Comparison of ENCODE assay signal across 10 mouse cellular contexts in genomic region chr15:89073993-89074603, GRCm38 (mm10). TPM values are rescaled to one million over a fixed set of nuclear protein-coding genes. Genes with fewer than 3 reads are reported as not detected.
DNase-seq lines count a peak whose midpoint lies in the region; ATAC-seq lines count a peak whose summit lies in the region.
"Had no signal": no experiment of that assay in that cellular context is flagged by ENCODE, and none has a peak within 500 bp of the region (broad histone marks: within the 10 kb centered on the region; RNA-seq: fewer than 3 reads in every experiment).

No protein-coding gene starts in this region.

- WGBS in forebrain, embryonic 10.5 days = 87% methylated on average over 10 of the region's 10 CpGs
- 82% methylated on average over 10 of the region's 10 CpGs for WGBS in forebrain, embryonic 16.5 days
- WGBS in neural tube, embryonic 12.5 days = 90% methylated on average over 10 of the region's 10 CpGs
- 80% methylated on average over 10 of the region's 10 CpGs for WGBS in neural tube, embryonic 15.5 days

- H3K4me1 ChIP-seq in forebrain, embryonic 10.5 days = peaks cover 44% of the 10 kb centered on the region
- H3K4me1 ChIP-seq in forebrain, embryonic 16.5 days (replicated peaks; ENCODE audit: control insufficient read depth, insufficient read depth, low read length) = peaks cover 32% of the 10 kb centered on the region
- H3K4me1 ChIP-seq in neural tube, embryonic 12.5 days = peaks cover 36% of the 10 kb centered on the region
- H3K4me1 ChIP-seq in neural tube, embryonic 15.5 days = peaks cover 43% of the 10 kb centered on the region

- no peak overlapping the region for H3K4me2 ChIP-seq in forebrain, embryonic 16.5 days (ENCODE audit: low read length)
- peak overlapping the region; percentile 88; the same call in 1 of the 2 replicates for H3K4me2 ChIP-seq in neural tube, embryonic 12.5 days (replicated peaks)
- H3K4me2 ChIP-seq in neural tube, embryonic 15.5 days = peak overlapping the region; percentile 65; the same call in 1 of the 2 replicates

- H3K27ac ChIP-seq in forebrain, embryonic 10.5 days = peak overlapping the region; percentile 92
- no peak overlapping the region for H3K27ac ChIP-seq in forebrain, embryonic 16.5 days (ENCODE audit: low read length)
- no peak overlapping the region for H3K27ac ChIP-seq in neural tube, embryonic 12.5 days
- H3K27ac ChIP-seq in neural tube, embryonic 15.5 days (replicated peaks) = peak overlapping the region; percentile 85; the same call in 1 of the 2 replicates

- H3K36me3 ChIP-seq in forebrain, embryonic 10.5 days (replicated peaks) = peaks cover 5% of the 10 kb centered on the region; the same call in 1 of the 2 replicates
- peaks cover 3% of the 10 kb centered on the region; the same call in 1 of the 2 replicates for H3K36me3 ChIP-seq in forebrain, embryonic 16.5 days (ENCODE audit: control insufficient read depth, insufficient read depth)
- no peaks in the 10 kb centered on the region for H3K36me3 ChIP-seq in neural tube, embryonic 12.5 days
- peaks cover 11% of the 10 kb centered on the region for H3K36me3 ChIP-seq in neural tube, embryonic 15.5 days

- DNase-seq in forebrain, embryonic 10.5 days (ENCODE audit: extremely low spot score, low spot score) = no peak
- no peak for DNase-seq in neural tube, embryonic 10.5 days (ENCODE audit: extremely low spot score, low spot score)
- no peak for DNase-seq in cerebellum, postnatal 10 days
- DNase-seq: thymus, postnatal 14 days had no signal

- H3K9me3 ChIP-seq in forebrain, embryonic 10.5 days = no peaks in the 10 kb centered on the region
- H3K9me3 ChIP-seq in forebrain, embryonic 16.5 days (ENCODE audit: control insufficient read depth, low read length) = no peaks in the 10 kb centered on the region
- H3K9me3 ChIP-seq in neural tube, embryonic 12.5 days = no peaks in the 10 kb centered on the region
- H3K9me3 ChIP-seq in neural tube, embryonic 15.5 days (replicated peaks) = no peaks in the 10 kb centered on the region

- no peak overlapping the region for H3K9ac ChIP-seq in forebrain, embryonic 16.5 days (replicated peaks; ENCODE audit: low read depth, low read length)
- 0 out of 2 replicates have a peak overlapping the region, but pooled peaks have one; percentile 97 for H3K9ac ChIP-seq in neural tube, embryonic 12.5 days
- H3K9ac ChIP-seq in neural tube, embryonic 15.5 days (replicated peaks) = peak overlapping the region; percentile 90; the same call in 1 of the 2 replicates

- no peak for ATAC-seq in forebrain, embryonic 16.5 days
- ATAC-seq in neural tube, embryonic 12.5 days (ENCODE audit: low FRiP score, low read depth) = no peak
- peak; percentile 37 to 44 for ATAC-seq in hematopoietic stem cell, adult 5-6 weeks (replicated peaks in 1 of 2; ENCODE audit: insufficient read depth in 1 of 2, low FRiP score in 2 of 2, low TSS enrichment in 1 of 2, low read depth in 1 of 2, poor library complexity in 2 of 2, severe bottlenecking in 2 of 2)
- no peak for ATAC-seq in neural tube, embryonic 15.5 days (ENCODE audit: low FRiP score)
- no peak for ATAC-seq in monocyte, adult 5-6 weeks (replicated peaks; ENCODE audit: insufficient number of reproducible peaks, low FRiP score, low TSS enrichment, poor library complexity, severe bottlenecking)
- ATAC-seq: lung, postnatal 0 days had no signal

- peaks cover 14% of the 10 kb centered on the region for H3K27me3 ChIP-seq in forebrain, embryonic 10.5 days (ENCODE audit: poor library complexity, severe bottlenecking)
- H3K27me3 ChIP-seq in forebrain, embryonic 16.5 days (replicated peaks; ENCODE audit: control insufficient read depth, insufficient read depth, low read length) = no peaks in the 10 kb centered on the region
- H3K27me3 ChIP-seq in neural tube, embryonic 12.5 days (replicated peaks) = peaks cover 15% of the 10 kb centered on the region
- H3K27me3 ChIP-seq in neural tube, embryonic 15.5 days (replicated peaks) = peaks cover 9% of the 10 kb centered on the region; the same call in 1 of the 2 replicates

- peak overlapping the region; percentile 91; the same call in 1 of the 2 replicates for H3K4me3 ChIP-seq in forebrain, embryonic 10.5 days
- no peak overlapping the region for H3K4me3 ChIP-seq in forebrain, embryonic 16.5 days (replicated peaks; ENCODE audit: low read length)
- H3K4me3 ChIP-seq in neural tube, embryonic 12.5 days = no peak overlapping the region
- no peak overlapping the region for H3K4me3 ChIP-seq in neural tube, embryonic 15.5 days (replicated peaks)

RNA-seq across cellular contexts. Expression of gene Trabd, which starts 0.8 kb away (rescaled TPM):
- 53.4 and 55.9 TPM in 2 replicates for polyA plus RNA-seq in forebrain, embryonic 10.5 days (2016; fragmentation: Nextera tagmentation; extraction: Ambion mirVana)
- 36.2 and 39.8 TPM in 2 replicates for polyA plus RNA-seq in forebrain, embryonic 16.5 days (2015; fragmentation: Nextera tagmentation; extraction: Ambion mirVana)
- 49.6 and 51.2 TPM in 2 replicates for polyA plus RNA-seq in neural tube, embryonic 12.5 days (2016; fragmentation: Nextera tagmentation; extraction: Ambion mirVana)
- total RNA-seq in hematopoietic stem cell, adult 5-6 weeks (2017) = 22.6 and 33.2 TPM in 2 replicates
- polyA plus RNA-seq in neural tube, embryonic 15.5 days (2015; fragmentation: Nextera tagmentation; extraction: Ambion mirVana) = 38.2 and 44.9 TPM in 2 replicates
- 39.1 to 48.0 TPM (median 42.2 TPM) in 3 replicates for total RNA-seq in monocyte, adult 5-6 weeks (2017)

RNA-seq across cellular contexts. Expression of gene Panx2, which starts 14.6 kb away (rescaled TPM):
- 0.54 and 0.71 TPM in 2 replicates for polyA plus RNA-seq in forebrain, embryonic 10.5 days (2016; fragmentation: Nextera tagmentation; extraction: Ambion mirVana)
- polyA plus RNA-seq in forebrain, embryonic 16.5 days (2015; fragmentation: Nextera tagmentation; extraction: Ambion mirVana) = 2.6 and 4.9 TPM in 2 replicates
- polyA plus RNA-seq in neural tube, embryonic 12.5 days (2016; fragmentation: Nextera tagmentation; extraction: Ambion mirVana) = 1.5 and 2.0 TPM in 2 replicates
- 0.56 TPM in 1 of 2 replicates, not detected in the other for total RNA-seq in hematopoietic stem cell, adult 5-6 weeks (2017)
- 8.7 and 10.1 TPM in 2 replicates for polyA plus RNA-seq in neural tube, embryonic 15.5 days (2015; fragmentation: Nextera tagmentation; extraction: Ambion mirVana)
- total RNA-seq in monocyte, adult 5-6 weeks (2017) = not detected in 3 replicates

RNA-seq across cellular contexts. Expression of gene Selenoo, which starts 14.8 kb away (rescaled TPM):
- polyA plus RNA-seq in forebrain, embryonic 10.5 days (2016; fragmentation: Nextera tagmentation; extraction: Ambion mirVana) = 14.4 and 14.8 TPM in 2 replicates
- polyA plus RNA-seq in forebrain, embryonic 16.5 days (2015; fragmentation: Nextera tagmentation; extraction: Ambion mirVana) = 22.2 and 24.2 TPM in 2 replicates
- polyA plus RNA-seq in neural tube, embryonic 12.5 days (2016; fragmentation: Nextera tagmentation; extraction: Ambion mirVana) = 23.2 and 27.2 TPM in 2 replicates
- 18.0 and 20.2 TPM in 2 replicates for total RNA-seq in hematopoietic stem cell, adult 5-6 weeks (2017)
- 16.9 and 19.7 TPM in 2 replicates for polyA plus RNA-seq in neural tube, embryonic 15.5 days (2015; fragmentation: Nextera tagmentation; extraction: Ambion mirVana)
- 13.1 to 23.8 TPM (median 16.3 TPM) in 3 replicates for total RNA-seq in monocyte, adult 5-6 weeks (2017)

RNA-seq across cellular contexts. Expression of gene Tubgcp6, which starts 48.8 kb away (rescaled TPM):
- polyA plus RNA-seq in forebrain, embryonic 10.5 days (2016; fragmentation: Nextera tagmentation; extraction: Ambion mirVana) = 25.7 and 26.5 TPM in 2 replicates
- 16.8 and 22.1 TPM in 2 replicates for polyA plus RNA-seq in forebrain, embryonic 16.5 days (2015; fragmentation: Nextera tagmentation; extraction: Ambion mirVana)
- 18.7 and 20.6 TPM in 2 replicates for polyA plus RNA-seq in neural tube, embryonic 12.5 days (2016; fragmentation: Nextera tagmentation; extraction: Ambion mirVana)
- 18.2 and 24.1 TPM in 2 replicates for total RNA-seq in hematopoietic stem cell, adult 5-6 weeks (2017)
- 14.4 and 14.8 TPM in 2 replicates for polyA plus RNA-seq in neural tube, embryonic 15.5 days (2015; fragmentation: Nextera tagmentation; extraction: Ambion mirVana)
- total RNA-seq in monocyte, adult 5-6 weeks (2017) = 11.0 to 27.3 TPM (median 26.4 TPM) in 3 replicates

RNA-seq across cellular contexts. Expression of gene Hdac10, which starts 54.4 kb away (rescaled TPM):
- polyA plus RNA-seq in forebrain, embryonic 10.5 days (2016; fragmentation: Nextera tagmentation; extraction: Ambion mirVana) = 15.0 and 16.5 TPM in 2 replicates
- 39.5 and 46.0 TPM in 2 replicates for polyA plus RNA-seq in forebrain, embryonic 16.5 days (2015; fragmentation: Nextera tagmentation; extraction: Ambion mirVana)
- 23.6 and 25.1 TPM in 2 replicates for polyA plus RNA-seq in neural tube, embryonic 12.5 days (2016; fragmentation: Nextera tagmentation; extraction: Ambion mirVana)
- 17.0 and 22.7 TPM in 2 replicates for total RNA-seq in hematopoietic stem cell, adult 5-6 weeks (2017)
- 25.1 and 31.9 TPM in 2 replicates for polyA plus RNA-seq in neural tube, embryonic 15.5 days (2015; fragmentation: Nextera tagmentation; extraction: Ambion mirVana)
- total RNA-seq in monocyte, adult 5-6 weeks (2017) = 19.4 to 24.3 TPM (median 20.6 TPM) in 3 replicates

Comparison
In these comparisons a context has a peak if more than half of its experiments do, and no peak if none do; other contexts are left out.
1. H3K27ac ChIP-seq: peak in forebrain, embryonic 10.5 days (single experiment) and neural tube, embryonic 15.5 days (single experiment); none in forebrain, embryonic 16.5 days (single experiment) and neural tube, embryonic 12.5 days (single experiment).
2. ATAC-seq: peak in hematopoietic stem cell, adult 5-6 weeks (2 of 2); none in forebrain, embryonic 16.5 days (single experiment), neural tube, embryonic 12.5 days (single experiment), neural tube, embryonic 15.5 days (single experiment) and monocyte, adult 5-6 weeks (single experiment).